Mouse (Mus musculus) fat pad, adult 2 months (tissue): ENCODE results near the gene Smbd1.

ENCODE experiments used
- DNase-seq: peaks from one replicate; pipeline ENCODE4 v3.0.0-alpha.2; 2011; ENCODE audit warnings: low read depth, low spot score; ENCODE audit errors: extremely low read depth

The Smbd1 gene

GRCm38 (mm10) chr16:32813771-32814170 lies 3.5 kb upstream of the Smbd1 start:
- DNase-seq = no peak

DNA sequence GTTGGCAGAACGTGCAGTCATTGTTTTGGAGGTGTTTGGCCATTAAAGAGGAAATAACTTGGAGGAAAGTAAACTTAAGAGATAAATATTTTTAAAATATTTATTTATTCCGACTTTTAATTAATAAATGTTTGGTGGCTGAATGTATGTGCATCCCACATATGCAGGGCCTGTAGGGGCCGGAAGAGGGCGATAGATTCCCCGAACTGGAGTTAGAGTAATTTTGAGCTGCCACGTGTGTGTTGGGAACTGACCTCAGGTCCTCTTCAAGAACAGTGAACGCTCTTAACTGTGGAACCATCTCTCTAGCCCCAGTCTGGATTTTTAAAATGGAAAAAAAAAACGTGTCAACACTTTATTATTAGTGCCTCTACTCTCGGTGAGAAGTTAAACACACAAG lies 3.1 kb upstream of the Smbd1 start:
- DNase-seq = no peak

DNA sequence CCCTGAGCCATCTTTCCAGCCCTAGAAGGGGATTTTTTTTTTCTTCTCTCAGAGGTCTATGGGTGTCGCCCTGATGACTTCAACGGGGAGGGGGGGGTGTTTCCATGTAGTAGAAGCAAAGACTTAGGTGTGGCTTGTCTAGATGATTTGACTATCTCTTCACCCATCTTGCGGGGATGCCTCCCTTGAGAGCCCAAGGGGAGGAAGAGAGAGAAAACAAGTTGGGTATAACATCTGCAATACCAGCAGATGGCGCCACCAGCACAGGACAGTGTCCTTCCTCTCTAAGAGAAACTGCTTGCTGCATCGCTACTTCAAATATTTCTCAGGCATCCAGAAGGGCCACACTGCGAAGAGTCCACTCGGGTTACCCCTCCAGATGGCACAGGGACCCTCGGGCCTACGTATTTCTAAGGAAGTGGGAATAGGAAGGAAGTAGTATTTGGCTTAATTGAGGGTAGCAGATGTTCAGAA lies 2.6 kb upstream of the Smbd1 start:
- no peak for DNase-seq

DNA sequence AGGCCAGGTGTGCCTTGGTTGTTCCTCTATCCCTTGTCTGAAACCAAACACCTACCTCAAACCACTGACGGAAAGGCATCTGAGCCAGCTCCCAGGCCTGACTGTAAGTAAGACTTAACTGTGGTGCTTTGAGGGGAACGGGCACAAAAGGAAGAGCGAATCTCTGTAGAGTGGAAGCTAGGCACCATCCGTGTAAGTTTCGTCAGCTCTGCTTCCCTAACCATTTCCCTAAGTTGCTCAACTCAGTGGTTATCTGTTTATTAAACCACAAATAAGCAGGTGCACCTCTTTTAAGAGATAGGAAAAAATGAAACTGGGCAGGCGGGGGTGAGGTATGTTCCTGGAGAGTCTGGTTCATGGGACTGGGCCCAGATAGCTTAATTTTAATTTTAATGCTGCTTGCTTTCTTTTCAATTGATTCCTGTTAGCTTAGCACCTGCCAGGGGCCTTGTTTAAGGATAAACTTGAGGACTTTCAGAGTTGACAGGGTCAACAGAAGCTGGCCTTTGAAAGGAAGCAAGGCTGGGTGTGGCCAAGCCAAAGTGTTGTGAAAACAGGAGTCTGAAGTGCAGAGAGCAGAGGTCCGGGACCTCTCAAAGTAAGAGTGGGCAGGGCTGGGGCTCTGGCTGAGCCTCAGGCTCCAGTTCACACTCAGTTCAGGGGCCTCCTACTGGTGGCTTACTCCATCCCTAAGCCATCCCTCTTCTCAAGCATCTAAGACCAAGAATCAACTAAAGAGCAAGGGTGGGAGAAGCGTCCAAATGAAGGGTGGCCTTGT lies 2.7 kb downstream of the Smbd1 start:
- DNase-seq = no peak

GRCm38 (mm10) chr16:32805151-32805550 lies 5.1 kb downstream of the Smbd1 start:
- DNase-seq = no peak

DNA sequence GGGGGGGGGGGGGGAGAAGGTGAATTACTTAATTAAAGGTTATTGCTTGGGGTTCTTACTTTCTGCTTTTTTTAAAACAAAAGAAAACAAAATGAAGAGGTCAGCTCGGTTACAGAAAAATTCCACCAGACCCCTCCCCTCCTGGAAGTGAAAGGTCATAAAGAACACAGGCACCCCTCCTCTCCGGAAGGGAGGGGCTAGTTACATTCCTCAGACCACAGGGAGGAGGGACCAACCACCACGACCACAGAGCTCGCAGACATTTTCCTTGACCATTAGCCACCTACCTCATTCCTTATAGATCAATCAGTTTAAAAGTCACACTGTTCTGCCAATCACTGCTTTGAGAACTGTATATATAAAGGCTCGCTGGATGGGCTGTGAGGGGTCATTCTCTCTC lies 6.4 kb downstream of the Smbd1 start:
- no peak for DNase-seq

DNA sequence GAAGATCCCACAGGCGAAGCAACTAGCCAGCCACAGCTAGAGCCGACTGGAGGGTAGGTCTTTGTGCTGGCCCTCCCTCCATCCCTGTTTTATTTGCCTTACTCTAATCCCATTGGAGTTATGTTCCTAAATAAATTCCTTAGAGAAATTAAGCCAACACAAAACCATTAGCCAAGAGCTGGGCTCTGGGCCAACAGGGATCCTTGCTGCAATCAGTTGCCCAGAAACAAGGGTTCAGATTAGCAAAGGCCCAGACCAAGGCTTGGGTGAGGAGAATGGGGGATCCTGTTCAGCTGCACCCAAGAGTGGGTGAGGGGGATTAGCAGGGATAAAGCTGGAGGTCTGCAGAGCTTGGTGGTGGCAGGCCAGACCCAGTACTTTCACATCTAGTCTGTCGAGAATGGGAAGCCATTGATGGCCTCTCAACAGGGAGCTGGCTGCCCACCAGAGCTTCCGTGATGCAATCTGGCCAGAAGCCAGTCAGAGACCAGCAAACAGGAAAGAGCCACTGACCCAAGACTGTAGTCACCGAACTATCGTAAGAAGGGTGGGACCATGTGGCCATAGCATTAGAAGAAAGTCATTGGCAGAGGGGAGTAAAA lies 6.9 kb downstream of the Smbd1 start:
- DNase-seq = peak; percentile 23

DNA sequence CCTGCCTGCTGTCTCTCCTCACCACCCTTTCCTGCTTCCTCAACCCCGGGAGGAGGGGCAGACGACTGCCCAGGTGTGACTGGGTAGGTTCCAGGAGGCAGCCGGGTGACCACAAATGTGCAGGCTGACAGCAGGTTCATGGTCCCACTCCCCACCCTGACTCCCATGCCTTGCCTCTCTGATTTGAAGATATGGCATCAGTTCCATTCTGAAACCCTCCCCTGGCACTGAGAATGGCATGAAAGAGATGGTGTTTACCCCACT lies 12.9 kb downstream of the Smbd1 start, which contains the start of gene Muc20:
Muc20 (minus strand) TSS at position 10 of the 264 bp plus-strand sequence.
- no peak for DNase-seq

- no peak for DNase-seq
These were observed 13.4 kb downstream of the Smbd1 start for GRCm38 (mm10) chr16:32796676-32797425.

GRCm38 (mm10) chr16:32795177-32795576 lies 15.1 kb downstream of the Smbd1 start:
- no peak for DNase-seq

GRCm38 (mm10) chr16:32790056-32790455 lies 20.2 kb downstream of the Smbd1 start:
- DNase-seq = no peak

DNA sequence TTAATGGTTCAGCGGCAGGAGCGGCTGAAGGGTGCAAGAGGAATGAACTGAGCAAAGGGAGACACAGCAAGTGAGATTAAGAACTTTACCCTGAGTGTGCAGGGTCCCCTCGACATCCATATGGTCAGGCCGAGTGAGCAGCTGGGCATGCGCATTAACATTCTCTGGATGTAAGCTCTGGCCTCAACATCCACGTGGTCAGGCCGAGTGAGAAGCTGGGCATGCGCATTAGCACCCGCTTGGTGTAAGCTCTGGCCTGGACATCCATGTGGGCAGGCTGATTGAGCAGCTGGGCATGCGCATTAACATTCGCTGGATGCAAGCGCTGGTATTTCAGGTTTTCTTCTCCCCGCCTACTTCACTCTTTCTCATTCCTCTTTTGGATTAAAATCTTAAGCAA lies 25.4 kb downstream of the Smbd1 start:
- DNase-seq = no peak

DNA sequence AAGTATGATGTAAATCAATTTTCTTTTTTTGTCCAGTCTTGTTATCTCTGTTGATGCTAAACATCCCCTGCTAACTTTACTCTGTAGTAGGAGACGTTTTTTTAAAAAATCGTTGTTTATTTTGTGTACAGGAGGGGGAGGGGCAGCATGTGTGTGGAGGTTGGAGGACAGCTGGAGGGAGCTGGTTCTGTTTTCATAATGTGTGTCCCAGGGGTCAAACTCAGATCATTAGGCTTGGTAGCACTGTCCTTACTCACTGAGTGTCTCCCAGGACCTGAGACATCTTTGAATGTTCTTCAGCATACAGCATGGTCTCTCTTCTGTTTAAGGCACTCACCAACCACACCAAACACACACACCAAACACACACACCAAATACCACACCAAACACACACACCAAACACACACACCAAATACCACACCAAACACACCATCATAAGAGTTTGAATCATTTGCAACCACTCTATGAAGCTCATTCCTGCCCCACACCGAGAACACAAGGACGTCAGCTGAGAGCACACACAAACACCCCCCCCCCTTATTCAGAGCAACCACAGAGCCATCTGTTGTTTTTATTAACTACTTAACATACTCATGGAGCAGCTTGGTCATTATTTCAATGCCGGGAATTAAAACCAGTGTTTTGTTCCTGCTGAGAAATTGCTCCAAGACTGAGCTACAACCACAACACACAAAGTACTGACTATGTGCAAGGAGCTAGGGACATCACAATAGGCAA lies 26.8 kb downstream of the Smbd1 start:
- no peak for DNase-seq

DNA sequence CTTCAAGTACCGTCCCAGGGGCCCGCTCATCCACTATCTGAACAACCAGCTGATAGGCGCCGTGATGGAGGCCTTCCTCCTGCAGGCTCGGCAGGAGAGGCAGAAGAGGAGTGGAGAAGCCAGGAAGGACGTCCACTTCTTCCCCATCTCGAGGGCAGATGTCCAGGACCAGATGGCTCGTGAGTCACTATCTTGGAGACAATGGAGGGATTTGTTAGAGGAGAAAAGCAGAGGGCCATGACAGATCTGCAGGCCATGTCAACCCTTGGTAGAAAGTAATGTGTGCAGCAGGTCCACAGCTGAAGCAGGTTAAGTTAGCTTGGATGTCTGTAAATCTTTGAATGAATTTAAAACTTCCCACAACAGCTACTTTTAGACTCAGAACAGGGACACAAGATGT lies 31.3 kb downstream of the Smbd1 start:
- no peak for DNase-seq

DNA sequence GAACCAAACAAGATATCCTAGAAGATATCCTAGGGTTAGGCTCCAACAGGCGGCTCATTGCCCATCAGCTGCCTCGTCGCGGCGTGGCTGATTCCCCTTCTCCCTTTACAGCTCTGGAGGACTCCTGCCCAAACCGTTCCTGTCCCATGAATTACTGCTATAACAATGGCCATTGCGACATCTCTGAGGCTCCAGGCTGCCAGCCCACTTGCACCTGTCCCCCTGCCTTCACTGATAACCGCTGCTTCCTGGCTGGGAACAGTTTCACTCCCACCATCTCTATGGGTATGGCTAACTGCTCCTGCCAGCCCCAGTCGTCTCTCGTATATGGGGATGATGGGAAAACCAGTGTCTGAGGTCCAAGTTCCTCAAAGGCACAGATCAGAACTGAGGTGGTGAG lies 33.6 kb downstream of the Smbd1 start:
- DNase-seq = no peak

- DNase-seq = no peak
These were observed 43.4 kb downstream of the Smbd1 start for GRCm38 (mm10) chr16:32766904-32767303.

DNA sequence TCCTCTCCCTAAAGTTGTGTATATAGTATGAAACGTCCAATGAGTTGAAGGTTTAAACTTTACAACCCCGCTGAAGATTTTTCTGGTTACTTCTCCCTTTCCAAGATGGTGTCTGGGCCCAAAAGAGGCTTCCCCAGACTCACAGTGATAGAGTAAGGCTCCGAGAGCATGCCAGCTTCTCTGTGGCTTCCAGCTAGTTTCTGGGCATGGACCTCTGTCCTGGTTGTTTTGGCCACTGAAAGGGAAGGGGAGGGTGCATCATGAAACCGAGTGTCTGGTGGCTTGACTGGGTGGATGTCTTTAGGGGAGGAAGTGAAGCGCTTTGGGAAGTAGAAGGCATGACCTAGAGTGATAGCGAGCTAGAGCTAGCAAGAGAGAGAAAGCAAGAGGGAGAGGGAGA lies 45.3 kb downstream of the Smbd1 start:
- DNase-seq = no peak

- DNase-seq = no peak
These were observed 45.7 kb downstream of the Smbd1 start for GRCm38 (mm10) chr16:32764550-32764949.
